Mouse (Mus musculus): ENCODE data around the gene Ripply2. TPM values are rescaled to one million over a fixed set of nuclear protein-coding genes. Genes with fewer than 3 reads are reported as not detected.
A peak's percentile ranks its signal among the peaks of the same experiment; 100 is the strongest.
"Not testable (repeated sequence)": the region's sequence is repeated elsewhere in the genome, so short reads cannot be mapped to it uniquely, and the experiment has no call there.

Ripply2 gene
- 1 to 10 TPM; 7.2 to 9.5 TPM for total RNA-seq (2021)
- long read RNA-seq, experiment 1, partial matches to known transcripts, result 0 of 5 reads
- long read RNA-seq, experiment 1, other reads (novel, unspliced or antisense), result 2 of 5 reads
- long read RNA-seq, experiment 2, partial matches to known transcripts, result 0 of 2 reads
- long read RNA-seq, experiment 2, other reads (novel, unspliced or antisense), result 0 of 2 reads

DNA sequence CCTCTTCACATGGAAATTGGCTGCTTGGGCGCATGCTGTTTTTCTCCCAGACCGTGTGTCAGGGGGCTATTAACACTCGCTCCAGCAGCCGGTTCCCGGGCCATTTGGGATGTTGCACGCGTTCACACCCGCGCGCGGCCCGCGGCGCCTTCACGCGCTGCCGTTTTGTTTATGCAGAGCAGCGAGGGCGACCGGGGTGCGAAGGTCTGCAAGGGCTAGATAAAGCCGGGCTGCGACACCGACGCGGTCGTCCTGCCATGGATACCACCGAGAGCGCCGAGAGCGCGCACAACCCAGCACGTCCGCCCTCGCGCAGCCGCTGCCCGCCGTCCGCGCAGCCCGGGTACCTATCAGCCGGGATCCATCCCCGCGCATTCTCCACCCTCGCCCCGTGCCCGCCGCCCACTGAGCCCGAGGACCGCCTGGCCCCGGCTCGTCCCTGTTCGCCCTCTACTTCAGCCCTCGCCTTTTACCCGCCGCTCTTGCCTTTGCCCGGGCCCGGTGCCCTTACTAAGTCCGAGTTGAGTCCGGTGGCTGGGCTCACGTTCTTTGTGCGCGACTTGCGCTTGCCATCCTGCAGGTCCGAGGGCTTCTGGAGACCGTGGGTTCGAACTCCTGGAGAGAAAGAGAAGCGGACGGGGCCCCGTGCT, at the start of gene Ripply2:
Ripply2 (plus strand) TSS at position 250 of the 650 bp plus-strand sequence.
- DNase-seq (ENCODE audit: low spot score in 2 of 2), result peak; percentile 60 to 70

DNA sequence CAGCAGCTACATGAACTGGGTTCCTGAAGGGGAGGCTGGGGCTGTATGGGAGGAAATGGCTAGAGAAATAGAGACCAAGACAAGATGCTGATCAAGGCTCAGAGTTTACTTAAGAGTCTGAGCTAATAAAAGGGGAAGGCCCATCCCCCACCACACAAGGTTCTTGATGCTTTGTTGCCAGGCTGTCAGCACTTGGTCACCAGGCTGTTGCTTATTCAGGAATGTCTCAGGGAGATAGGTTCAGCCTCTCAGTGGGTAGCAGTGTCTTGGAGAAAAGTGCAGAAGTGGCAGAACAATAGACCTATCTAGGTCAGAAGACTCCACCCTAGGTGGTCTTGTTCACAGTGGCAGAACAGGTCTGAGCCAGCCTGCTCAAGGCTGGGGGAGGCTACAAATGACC, 42.9 kb upstream of the Ripply2 start:
- DNase-seq (ENCODE audit: low spot score in 2 of 2), result not testable (repeated sequence)

- DNase-seq (ENCODE audit: low spot score in 2 of 2), result no peak
These were observed 41.8 kb upstream of the Ripply2 start for GRCm38 (mm10) chr9:86973562-86973961.

DNA sequence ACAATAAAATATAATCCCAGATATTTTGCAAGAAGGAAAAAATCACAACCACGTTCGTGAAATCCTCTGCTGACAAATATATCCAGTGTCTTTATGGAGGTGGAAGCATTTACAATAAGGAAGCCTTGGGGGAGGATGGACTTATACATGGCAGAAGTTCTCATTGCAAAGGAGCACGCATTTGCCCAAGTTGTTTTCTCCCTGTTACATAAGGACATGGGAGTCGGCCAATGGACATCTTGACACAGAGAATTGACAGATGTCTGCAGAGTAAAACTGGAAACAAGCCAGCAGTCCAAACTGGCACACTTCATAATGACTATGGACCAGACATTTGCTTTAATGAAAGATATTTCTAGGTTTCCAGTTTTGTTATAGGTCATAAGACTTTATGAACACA, 38.4 kb upstream of the Ripply2 start:
- peak; percentile 18 to 24 for DNase-seq (ENCODE audit: low spot score in 2 of 2)

- no peak for DNase-seq (ENCODE audit: low spot score in 2 of 2)
These were observed 37.0 kb upstream of the Ripply2 start for GRCm38 (mm10) chr9:86978257-86978907.

DNA sequence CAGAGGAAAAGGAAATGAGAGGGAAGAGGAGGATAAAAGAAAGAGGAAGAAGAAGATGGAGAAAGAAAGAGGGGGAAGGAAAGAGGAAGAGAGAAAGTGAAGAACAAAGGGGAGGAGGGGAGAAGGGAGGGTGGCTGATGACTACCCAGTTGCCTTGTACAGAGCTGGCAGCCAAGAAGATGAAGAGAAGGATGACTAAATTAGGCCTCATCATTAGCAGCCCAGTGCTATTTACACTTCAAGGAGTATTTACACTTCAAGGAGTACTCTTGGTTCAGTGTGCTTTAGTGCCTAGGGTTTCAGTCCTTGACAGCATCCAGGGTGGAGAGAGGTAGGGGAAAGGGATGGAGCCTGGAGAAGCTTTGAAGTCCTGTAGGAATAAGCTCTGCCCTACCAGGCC, 35.3 kb upstream of the Ripply2 start:
- no peak for DNase-seq (ENCODE audit: low spot score in 2 of 2)

DNA sequence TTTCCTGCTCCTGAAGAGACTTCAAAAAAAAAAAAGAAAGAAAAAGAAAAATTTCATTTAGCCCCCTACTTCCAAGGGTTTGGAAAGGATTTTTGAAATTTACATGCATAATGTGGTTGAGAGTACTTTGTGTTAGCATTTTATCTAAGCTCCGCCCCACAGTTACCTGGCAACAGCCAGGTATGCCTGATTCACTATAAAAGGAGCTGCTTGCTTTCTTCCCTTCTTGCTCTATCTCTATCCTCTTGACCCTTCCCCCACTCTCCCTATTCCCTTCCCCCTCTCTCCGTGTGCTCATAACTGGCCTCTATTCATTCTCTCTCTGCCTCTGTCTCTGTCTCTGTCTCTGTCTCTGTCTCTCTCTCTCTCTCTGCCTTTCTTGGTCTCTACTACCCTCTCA, 34.4 kb upstream of the Ripply2 start:
- DNase-seq (ENCODE audit: low spot score in 2 of 2), result no peak

- no peak for DNase-seq (ENCODE audit: low spot score in 2 of 2)
These were observed 33.8 kb upstream of the Ripply2 start for GRCm38 (mm10) chr9:86981551-86981950.

GRCm38 (mm10) chr9:86984583-86984982, 30.8 kb upstream of the Ripply2 start:
- no peak for DNase-seq (ENCODE audit: low spot score in 2 of 2)

GRCm38 (mm10) chr9:86985105-86985504, 30.2 kb upstream of the Ripply2 start:
- DNase-seq (ENCODE audit: low spot score in 2 of 2), result no peak

GRCm38 (mm10) chr9:86986703-86987296, 28.5 kb upstream of the Ripply2 start:
- DNase-seq (ENCODE audit: low spot score in 2 of 2), result no peak

GRCm38 (mm10) chr9:86989822-86990221, 25.5 kb upstream of the Ripply2 start:
- DNase-seq (ENCODE audit: low spot score in 2 of 2), result no peak

DNA sequence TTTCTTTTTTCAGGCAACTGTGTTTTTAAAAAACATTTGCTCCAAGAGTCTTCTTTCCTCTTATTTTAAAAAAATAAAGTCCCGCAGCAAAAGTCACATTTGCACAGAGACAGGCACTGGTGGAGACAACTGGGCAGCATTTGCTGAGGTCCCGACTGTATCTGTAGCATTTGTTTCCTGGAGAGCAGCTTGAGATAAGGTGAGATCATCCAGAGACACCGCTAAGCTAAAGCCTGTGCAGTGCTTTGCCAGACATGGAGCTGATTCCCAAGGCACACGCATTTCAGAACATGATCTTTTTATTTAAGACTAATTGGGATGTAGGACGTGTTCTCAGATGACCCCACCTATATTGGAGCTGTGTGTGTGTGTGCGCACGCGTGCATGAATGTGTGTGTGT, 23.6 kb upstream of the Ripply2 start:
- no peak for DNase-seq (ENCODE audit: low spot score in 2 of 2)

- DNase-seq (ENCODE audit: low spot score in 2 of 2), result no peak
These were observed 18.2 kb upstream of the Ripply2 start for GRCm38 (mm10) chr9:86997046-86997691.

DNA sequence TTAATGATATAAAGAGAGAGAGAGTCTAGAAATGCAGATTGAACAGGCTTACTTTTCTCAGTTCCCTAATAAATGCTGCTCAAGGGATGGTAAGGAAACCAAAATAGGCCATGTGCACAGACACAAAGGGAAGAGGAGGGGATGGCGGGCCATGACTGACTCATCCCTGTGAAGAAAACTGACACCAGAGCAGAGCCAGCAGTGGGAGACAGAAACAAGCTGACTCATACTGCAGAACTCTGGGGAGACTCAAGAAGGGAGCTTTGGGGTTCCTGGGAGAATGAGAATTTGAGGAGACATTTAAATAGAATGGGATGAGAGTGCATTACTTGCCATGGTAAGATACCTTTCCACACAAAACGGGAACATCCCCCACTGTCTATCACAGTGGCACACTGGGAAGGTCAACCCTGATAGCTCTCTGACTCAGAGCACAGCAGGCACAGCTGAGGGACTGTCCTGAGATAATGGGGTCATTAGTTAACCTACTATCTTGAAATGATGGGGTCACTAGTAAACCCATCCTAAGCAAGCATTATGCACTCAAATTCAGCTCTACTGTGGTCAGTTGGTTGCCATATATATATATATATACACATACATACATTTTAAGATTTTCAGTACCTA, 15.3 kb upstream of the Ripply2 start:
- peak; percentile 57 to 71 for DNase-seq (ENCODE audit: low spot score in 2 of 2)

- DNase-seq (ENCODE audit: low spot score in 2 of 2), result no peak
These were observed 10.5 kb upstream of the Ripply2 start for GRCm38 (mm10) chr9:87004701-87005434.

GRCm38 (mm10) chr9:87005435-87005779, 9.9 kb upstream of the Ripply2 start:
- DNase-seq (ENCODE audit: low spot score in 2 of 2), result no peak

- DNase-seq (ENCODE audit: low spot score in 2 of 2), result no peak
These were observed 6.8 kb upstream of the Ripply2 start for GRCm38 (mm10) chr9:87008507-87008906.

GRCm38 (mm10) chr9:87008919-87009318, 6.4 kb upstream of the Ripply2 start:
- no peak for DNase-seq (ENCODE audit: low spot score in 2 of 2)

- DNase-seq (ENCODE audit: low spot score in 2 of 2), result peak in 1 of 2 experiments; percentile 24
These were observed 579 bp downstream of the Ripply2 start for GRCm38 (mm10) chr9:87015938-87016294.
